Mouse (Mus musculus): Measurements from ENCODE around the gene Apeh.

Gene Apeh

GRCm38 (mm10) chr9:108120671-108121070 is 26.3 kb upstream of the Apeh start:
- DNase-seq (ENCODE audit: extremely low read depth, low read depth): no peak

DNA sequence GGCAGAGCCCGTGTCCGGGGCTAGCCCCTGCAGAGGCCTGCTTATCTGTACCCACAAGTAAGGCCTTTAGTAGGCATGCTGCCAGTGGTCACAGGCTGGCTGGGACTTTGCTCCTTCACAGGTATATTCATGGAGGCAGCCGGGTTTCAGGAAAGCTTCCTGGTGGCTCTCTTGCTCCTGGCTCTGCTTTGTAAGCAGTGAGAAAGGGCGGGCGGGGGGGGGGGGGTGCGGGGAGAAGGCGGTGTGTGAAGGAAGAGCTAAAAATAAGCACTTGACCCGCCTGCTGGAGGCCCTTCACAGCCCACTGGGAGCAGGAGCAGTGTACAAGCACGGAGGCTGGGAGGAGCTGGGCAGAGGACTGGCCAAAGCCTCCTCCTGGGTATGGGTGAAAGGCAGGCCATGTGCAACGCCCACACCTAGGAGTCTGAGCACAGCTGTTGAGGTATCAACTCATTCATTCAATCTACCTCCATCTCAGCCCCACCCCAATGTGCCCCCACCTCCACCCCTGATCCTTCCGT is 25.5 kb upstream of the Apeh start:
- DNase-seq (ENCODE audit: extremely low read depth, low read depth): no peak

GRCm38 (mm10) chr9:108117143-108117542 is 22.7 kb upstream of the Apeh start:
- DNase-seq (ENCODE audit: extremely low read depth, low read depth): no peak

DNA sequence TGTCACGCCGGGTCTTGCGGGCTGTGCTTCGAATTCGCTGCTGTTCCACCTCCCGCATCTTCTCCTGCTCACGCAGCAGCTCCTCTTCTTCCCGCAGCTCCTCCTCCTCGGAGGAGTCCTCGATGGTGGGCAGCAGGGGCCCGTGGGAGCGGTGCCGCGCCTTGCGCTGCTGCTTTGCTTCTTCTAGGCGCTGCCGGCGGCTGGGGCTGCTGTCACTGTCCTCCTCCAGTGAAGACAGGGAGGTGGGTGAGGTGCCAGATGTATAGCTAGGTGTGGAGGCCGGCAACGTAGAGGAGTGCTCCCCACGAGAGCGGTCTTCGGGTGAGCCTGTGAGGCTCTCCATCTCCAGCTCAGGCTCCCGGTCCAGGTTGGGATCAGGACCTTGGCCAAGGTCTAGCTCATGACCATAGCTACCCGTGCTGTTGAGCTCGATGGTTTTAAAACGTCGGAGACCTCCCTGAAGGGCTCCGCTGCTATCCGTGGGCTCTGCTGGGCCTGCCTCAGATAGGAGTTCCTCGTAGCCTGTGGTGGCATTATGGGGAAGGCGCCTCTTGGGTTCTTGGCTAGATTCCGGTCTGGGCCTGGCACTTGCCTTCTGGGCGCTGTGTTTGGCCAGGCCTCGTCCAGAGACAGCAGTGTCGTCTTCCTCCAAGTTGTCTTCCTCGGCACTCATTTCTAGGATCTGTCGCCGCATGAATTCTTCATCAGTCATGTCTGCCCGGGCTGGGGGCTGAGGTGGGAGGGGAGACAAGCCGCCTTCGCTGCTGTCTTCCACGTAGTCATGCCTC is 21.1 kb upstream of the Apeh start:
- DNase-seq (ENCODE audit: extremely low read depth, low read depth): no peak

GRCm38 (mm10) chr9:108112719-108113340 is 18.4 kb upstream of the Apeh start:
- no peak for DNase-seq (ENCODE audit: extremely low read depth, low read depth)

DNA sequence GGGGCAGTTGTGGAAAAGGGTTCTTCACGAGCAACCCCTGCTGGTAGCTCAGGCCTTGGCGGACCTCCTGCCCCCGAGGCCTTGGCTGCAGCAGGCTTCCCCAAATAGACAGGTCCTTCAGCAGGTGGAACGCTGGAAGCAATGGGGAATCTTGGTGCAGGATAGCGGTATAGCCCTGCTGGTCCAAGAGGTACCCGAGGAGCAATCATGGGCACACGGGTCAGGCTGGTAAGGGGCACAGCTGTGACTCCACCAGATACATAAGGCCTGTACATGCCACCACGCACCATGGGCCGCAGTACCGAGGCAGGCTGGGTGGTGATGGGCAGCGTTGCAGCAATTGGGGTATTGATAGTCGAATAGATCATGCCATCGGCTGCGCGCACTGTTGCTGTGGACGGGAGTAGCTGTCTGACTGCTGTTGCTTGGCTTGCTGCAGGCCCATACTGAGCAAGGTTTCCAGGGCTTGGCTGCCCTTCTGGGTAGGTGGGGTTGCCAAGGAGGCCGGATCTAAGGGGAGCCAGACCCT is 17.3 kb upstream of the Apeh start:
- no peak for DNase-seq (ENCODE audit: extremely low read depth, low read depth)

GRCm38 (mm10) chr9:108111101-108111592 is 16.7 kb upstream of the Apeh start:
- DNase-seq (ENCODE audit: extremely low read depth, low read depth): no peak

GRCm38 (mm10) chr9:108110160-108110559 is 15.8 kb upstream of the Apeh start:
- no peak for DNase-seq (ENCODE audit: extremely low read depth, low read depth)

DNA sequence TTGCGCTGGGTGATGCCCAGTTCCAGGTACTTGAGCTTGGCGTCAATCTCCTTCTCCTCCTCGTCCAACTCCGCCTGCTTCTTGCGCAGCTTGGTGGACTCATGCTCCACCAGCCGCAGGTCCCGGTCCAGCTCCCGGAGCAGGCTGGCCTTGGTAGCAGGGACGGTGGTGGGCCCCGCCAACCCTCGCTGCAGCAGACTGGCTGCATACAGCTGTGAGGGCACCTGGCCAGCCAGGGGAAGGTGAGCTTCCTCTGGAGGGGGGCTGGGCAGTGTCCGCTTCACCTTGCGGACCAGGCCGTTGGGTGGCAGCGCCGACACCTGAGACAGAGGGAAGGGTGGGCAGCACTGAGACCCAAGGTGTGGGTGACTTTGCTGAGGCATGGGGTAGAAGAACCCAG is 13.5 kb upstream of the Apeh start:
- no peak for DNase-seq (ENCODE audit: extremely low read depth, low read depth)

- DNase-seq (ENCODE audit: extremely low read depth, low read depth): no peak
Measured at GRCm38 (mm10) chr9:108106090-108106489, 11.7 kb upstream of the Apeh start.

GRCm38 (mm10) chr9:108105549-108105863 is 11.1 kb upstream of the Apeh start:
- no peak for DNase-seq (ENCODE audit: extremely low read depth, low read depth)

- peak; percentile 71 for DNase-seq (ENCODE audit: extremely low read depth, low read depth)
Measured at GRCm38 (mm10) chr9:108104766-108105548, 10.6 kb upstream of the Apeh start.

- no peak for DNase-seq (ENCODE audit: extremely low read depth, low read depth)
Measured at GRCm38 (mm10) chr9:108099619-108100018, 5.2 kb upstream of the Apeh start.

- DNase-seq (ENCODE audit: extremely low read depth, low read depth): no peak
Measured at GRCm38 (mm10) chr9:108095949-108096712, 1.7 kb upstream of the Apeh start.

DNA sequence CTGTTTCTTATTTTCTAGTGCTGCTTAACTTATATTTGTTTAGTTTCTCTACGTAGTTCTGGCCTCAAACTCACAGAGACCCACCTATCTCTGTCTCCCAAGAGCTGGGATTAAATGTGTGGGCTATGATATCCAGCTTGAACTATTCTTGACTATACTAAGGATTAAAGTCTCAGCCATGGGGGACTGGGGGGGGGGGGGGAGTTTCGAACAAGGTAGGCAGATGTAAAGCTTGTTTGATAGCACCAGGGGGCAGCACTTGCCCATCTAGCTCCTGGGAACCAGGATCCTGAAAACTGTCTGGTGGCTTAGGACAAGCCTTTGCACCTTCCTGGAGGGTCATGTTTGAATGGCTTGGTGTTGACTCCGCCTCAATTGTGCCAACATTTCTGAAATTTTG is 1.1 kb upstream of the Apeh start:
- DNase-seq (ENCODE audit: extremely low read depth, low read depth): peak; percentile 65

DNA sequence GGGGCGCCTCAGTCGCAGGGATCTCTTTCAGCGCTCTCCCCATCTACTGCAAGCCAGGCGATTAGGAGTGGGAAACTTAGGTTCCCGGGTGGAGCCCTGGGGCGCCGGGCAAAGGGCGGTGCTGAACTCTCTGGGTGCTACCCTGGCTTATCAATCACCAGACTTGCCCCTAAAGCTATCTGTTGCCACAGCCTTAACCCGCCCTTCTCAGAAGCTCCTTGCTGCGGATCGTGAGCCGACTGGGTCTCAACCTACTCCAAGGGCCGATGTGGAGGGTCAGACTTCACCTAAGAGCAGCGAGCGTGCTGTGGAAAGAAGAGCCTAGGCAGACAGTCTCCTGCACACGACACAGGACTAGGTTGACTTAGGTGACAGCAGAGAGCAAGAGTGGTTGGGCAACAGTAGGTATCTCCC is 599 bp upstream of the Apeh start:
- peak; percentile 73 for DNase-seq (ENCODE audit: extremely low read depth, low read depth)

DNA sequence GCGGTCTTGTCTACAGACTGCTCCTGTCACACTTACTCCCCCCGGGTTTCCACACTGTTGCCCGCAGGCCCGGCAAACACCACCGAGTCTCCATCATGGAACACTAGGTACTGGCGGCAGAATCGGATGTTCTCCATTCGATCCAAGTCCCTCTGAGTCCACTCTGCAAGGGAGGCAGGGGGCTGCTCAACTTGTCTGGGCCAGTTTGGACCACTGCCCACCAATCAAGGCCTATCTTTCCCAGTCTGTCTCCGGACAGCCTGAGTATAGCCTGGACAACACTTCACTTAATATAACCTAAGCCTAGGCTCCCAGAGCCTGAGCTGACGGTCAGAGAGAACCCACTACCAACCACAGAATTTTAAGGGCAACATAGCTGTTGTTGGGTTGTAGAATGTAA is 820 bp downstream of the Apeh start:
- DNase-seq (ENCODE audit: extremely low read depth, low read depth): no peak

DNA sequence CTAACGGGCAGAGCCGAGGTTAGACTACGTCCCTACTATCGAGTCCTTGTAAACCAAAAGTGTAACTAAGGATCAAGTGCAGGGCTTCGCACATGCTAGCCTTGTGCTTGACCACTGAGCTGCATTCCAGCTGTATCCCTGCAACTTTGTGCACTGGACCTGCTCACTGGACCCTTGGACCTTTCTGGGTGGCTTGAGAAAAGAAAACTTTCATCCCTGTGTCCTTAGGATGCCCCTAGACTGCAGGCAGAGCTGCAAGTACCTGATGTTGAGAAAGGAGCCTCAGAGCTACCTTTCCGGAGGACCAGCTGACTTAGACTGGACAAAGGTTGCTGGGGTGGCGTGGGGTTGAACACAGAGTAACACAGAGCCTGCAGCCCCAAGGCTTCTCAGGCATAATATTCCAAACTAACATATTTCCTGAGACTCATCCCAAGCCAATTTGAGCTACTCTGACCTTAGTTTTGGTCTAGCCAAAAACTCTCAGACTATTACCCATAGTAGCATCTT is 3.7 kb downstream of the Apeh start:
- DNase-seq (ENCODE audit: extremely low read depth, low read depth): no peak

DNA sequence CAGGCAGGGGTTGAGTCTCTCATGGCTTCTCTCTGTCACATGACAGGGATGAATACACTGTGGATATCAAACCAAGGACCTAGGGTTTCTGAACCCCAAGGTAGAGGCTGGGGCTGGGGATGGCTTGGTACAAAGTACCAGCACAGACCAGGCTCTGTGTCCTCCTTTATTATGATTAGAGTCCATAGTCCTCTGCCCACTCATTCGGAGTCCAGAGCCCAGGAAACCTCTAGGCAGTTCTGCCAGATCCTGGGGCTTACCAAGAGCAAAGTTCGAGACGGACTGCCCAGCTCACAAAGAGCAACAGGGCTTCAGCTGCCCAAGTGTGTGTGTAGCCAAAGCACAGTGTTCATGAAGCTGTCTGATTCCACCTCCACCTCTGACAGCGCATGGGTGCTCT is 9.1 kb downstream of the Apeh start:
- no peak for DNase-seq (ENCODE audit: extremely low read depth, low read depth)

GRCm38 (mm10) chr9:108083561-108083960 is 10.8 kb downstream of the Apeh start:
- DNase-seq (ENCODE audit: extremely low read depth, low read depth): no peak

DNA sequence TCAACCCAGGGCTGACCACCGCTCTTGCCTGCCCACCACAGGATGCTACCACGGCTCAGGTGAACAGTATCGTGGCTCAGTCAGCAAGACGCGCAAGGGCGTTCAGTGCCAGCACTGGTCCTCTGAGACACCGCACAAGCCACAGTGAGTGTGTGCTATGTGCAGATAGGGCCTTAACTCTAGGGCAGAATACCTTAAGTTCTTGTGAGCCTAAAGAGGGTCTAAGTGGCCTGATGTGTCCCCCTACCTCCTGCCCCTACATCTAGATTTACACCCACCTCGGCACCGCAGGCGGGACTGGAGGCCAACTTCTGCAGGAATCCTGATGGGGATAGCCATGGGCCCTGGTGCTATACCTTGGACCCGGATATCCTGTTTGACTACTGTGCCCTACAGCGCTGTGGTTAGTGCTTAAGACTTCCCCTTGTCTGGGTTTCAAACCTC is 11.4 kb downstream of the Apeh start, which contains the start of gene Rnf123:
Gene Rnf123, minus strand, starts transcription at position 359 of the 444 bp plus-strand sequence.
- no peak for DNase-seq (ENCODE audit: extremely low read depth, low read depth)
